Mouse (Mus musculus) intestine, embryonic 14.5 days (tissue): ENCODE data around the gene Mafg. TPM values are rescaled to one million over a fixed set of nuclear protein-coding genes. Genes with fewer than 3 reads are reported as not detected.
A peak's percentile ranks its signal among the peaks of the same experiment; 100 is the strongest.

ENCODE experiments used
- ATAC-seq: fragments of 200-750 bp; cut with Nextera tagmentation; replicated peaks from 2 replicates; pipeline ENCODE4 v1.8.0; 2017; ENCODE audit warnings: low read depth, moderate number of reproducible peaks, moderate TSS enrichment, moderate library complexity; ENCODE audit not compliant: low FRiP score, low TSS enrichment
- DNase-seq: peaks from one replicate; pipeline ENCODE4 v3.0.0-alpha.2; 2018; ENCODE audit warnings: low spot score
- H3K27ac ChIP-seq: fragments of 300-500 bp; sonication (generic); 2 replicates; pipeline ENCODE4 v1.5.1; 2014; ENCODE audit warnings: low read depth, mild to moderate bottlenecking, control low read depth
- H3K27me3 ChIP-seq: fragments of 300-500 bp; sonication (generic); replicated peaks from 2 replicates; pipeline ENCODE4 v1.6.1; 2014; ENCODE audit warnings: low read length, control low read depth; ENCODE audit not compliant: control insufficient read depth, insufficient read depth
- H3K36me3 ChIP-seq: fragments of 300-500 bp; sonication (generic); 2 replicates; pipeline ENCODE4 v1.6.1; 2014; ENCODE audit warnings: low read length, control low read depth; ENCODE audit not compliant: control insufficient read depth, insufficient read depth
- H3K4me1 ChIP-seq: fragments of 300-500 bp; sonication (generic); replicated peaks from 2 replicates; pipeline ENCODE4 v1.6.1; 2014; ENCODE audit warnings: low read length, control low read depth, mixed read lengths; ENCODE audit not compliant: control insufficient read depth, insufficient read depth
- H3K4me2 ChIP-seq: fragments of 300-500 bp; sonication (generic); 2 replicates; pipeline ENCODE4 v1.6.1; 2014; ENCODE audit warnings: low read length
- H3K4me3 ChIP-seq: fragments of 300-500 bp; sonication (generic); 2 replicates; pipeline ENCODE4 v1.5.1; 2014; ENCODE audit warnings: low read depth, low read length, control low read depth, mixed read lengths
- H3K9ac ChIP-seq: fragments of 300-500 bp; sonication (generic); 2 replicates; pipeline ENCODE4 v1.6.1; 2014; ENCODE audit warnings: mild to moderate bottlenecking, low read length
- H3K9me3 ChIP-seq: fragments of 300-500 bp; sonication (generic); 2 replicates; pipeline ENCODE4 v1.6.1; 2016; ENCODE audit warnings: low read length, control low read depth; ENCODE audit not compliant: control insufficient read depth
- WGBS: fragments of 180-500 bp; shearing (Covaris S2); extraction: QIAGEN DNeasy Blood & Tissue Kit; methylation state at CpG from one replicate; pipeline ENCODE4 v1.1.7; 2014; 5-methylcytosine and 5-hydroxymethylcytosine counted together
- microRNA-seq: library from miRNA; unstranded; fragments of <30 nt; microRNA quantifications from one replicate; pipeline ENCODE4, GENCODE M21; 2016
- polyA plus RNA-seq: library from polyadenylated mRNA; unstranded; fragments of >200 nt; fragmentation: Nextera tagmentation; extraction: Ambion mirVana; gene quantifications from 2 replicates; pipeline ENCODE4 v1.2.1, GENCODE M21; 2014

Gene Mafg
- polyA plus RNA-seq, 1 experiment from 2014 or later: 25.0 TPM

DNA sequence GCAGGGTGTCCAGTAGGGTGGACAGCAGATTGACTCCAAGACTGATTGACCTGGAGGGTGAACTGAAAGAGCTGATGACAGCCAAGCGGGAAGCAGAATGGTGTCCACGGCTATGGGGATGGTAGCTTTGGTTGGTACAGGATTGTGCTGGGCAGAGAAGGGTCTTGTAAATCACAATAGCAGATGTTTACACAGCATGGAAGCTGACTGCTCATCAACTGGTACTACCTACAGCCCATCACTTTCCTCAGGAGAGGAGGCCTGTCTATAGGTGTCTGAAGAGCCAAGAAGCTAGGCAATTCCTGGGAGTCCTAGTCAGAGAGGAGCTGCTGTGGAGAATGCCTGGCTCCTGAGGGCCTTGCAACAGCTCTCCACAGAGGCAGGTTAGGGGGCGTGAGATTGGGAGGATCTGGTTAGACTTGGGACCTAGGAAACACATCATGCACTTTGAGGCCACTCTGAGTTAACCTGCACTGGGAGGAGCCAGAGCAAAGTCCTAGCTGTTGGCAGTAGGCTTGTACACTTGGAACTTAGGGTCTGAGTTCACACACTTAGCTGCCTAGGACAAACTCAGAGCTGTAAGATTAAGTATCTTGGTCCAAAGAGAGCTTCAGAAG, 56.9 kb downstream of the Mafg start:
- Histone ChIP-seq H3K27ac (no peak overlapping the region), H3K4me2 (no peak overlapping the region), H3K36me3 (peaks cover 36% of the 10 kb centered on the region), H3K9ac (no peak overlapping the region), H3K4me3 (no peak overlapping the region), H3K27me3 (no peaks in the 10 kb centered on the region), H3K4me1 (peaks cover 22% of the 10 kb centered on the region), H3K9me3 (no peaks in the 10 kb centered on the region)
- DNase-seq (no peak), ATAC-seq (no peak)
- 76% methylated on average over 3 of the region's 3 CpGs for WGBS

DNA sequence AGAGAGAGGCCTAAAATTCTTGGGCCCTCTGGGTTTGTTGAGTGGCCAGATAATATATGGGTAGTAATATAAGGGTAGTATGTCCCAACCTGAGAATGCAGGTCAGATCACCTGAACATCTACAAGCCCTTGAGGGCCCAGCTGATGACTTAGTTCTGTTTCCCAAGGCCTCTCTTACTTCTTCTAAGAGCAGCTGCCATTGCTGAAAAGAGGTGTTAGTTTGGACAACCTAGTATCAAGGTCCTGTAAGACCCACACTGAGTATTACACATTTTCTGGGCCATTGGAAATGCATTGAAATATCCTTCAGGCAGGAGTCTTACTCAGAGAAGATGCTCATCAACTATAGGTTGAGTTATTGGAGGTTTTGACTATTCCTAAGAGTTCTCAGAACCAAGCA, 57.5 kb downstream of the Mafg start:
- Histone ChIP-seq H3K36me3 (peaks cover 41% of the 10 kb centered on the region), H3K4me1 (peaks cover 27% of the 10 kb centered on the region), H3K27ac (no peak overlapping the region), H3K9me3 (no peaks in the 10 kb centered on the region), H3K4me2 (no peak overlapping the region), H3K9ac (no peak overlapping the region), H3K27me3 (no peaks in the 10 kb centered on the region), H3K4me3 (no peak overlapping the region)
- ATAC-seq (no peak), DNase-seq (no peak)

Small RNA genes within 50 kb of the gene (microRNA-seq; reads per million reads assigned to microRNA genes)
- gene Mir6936: 0.85 reads per million, percentile 4 among the genes with 10 or more reads in this experiment

Other genes starting within 250 kb of the Mafg start
- gene Nploc4, start 195.9 kb downstream of the Mafg start, polyA plus RNA-seq: 34.5 and 37.4 TPM in 2 replicates
- gene Tspan10, start 191.0 kb downstream of the Mafg start, polyA plus RNA-seq: not detected in 2 replicates
- not detected in 2 replicates for gene Pde6g, start 180.1 kb downstream of the Mafg start, polyA plus RNA-seq
- 16.5 and 17.5 TPM in 2 replicates for gene Oxld1, start 175.5 kb downstream of the Mafg start, polyA plus RNA-seq
- 30.5 and 31.2 TPM in 2 replicates for gene Ccdc137, start 175.5 kb downstream of the Mafg start, polyA plus RNA-seq
- gene Arl16, start 166.0 kb downstream of the Mafg start, polyA plus RNA-seq: 46.0 and 46.8 TPM in 2 replicates
- 218 and 226 TPM in 2 replicates for gene Mrpl12, start 149.0 kb downstream of the Mafg start, polyA plus RNA-seq
- 74.6 and 83.1 TPM in 2 replicates for gene Slc25a10, start 141.8 kb downstream of the Mafg start, polyA plus RNA-seq
- 0.42 and 0.50 TPM in 2 replicates for gene Gcgr, start 102.9 kb downstream of the Mafg start, polyA plus RNA-seq
- 191 and 209 TPM in 2 replicates for gene Mcrip1, start 83.9 kb downstream of the Mafg start, polyA plus RNA-seq
- gene Ppp1r27, start 82.5 kb downstream of the Mafg start, polyA plus RNA-seq: 0.24 TPM in 1 of 2 replicates, not detected in the other
- gene P4hb, start 60.3 kb downstream of the Mafg start, polyA plus RNA-seq: 746 and 800 TPM in 2 replicates
- gene Arhgdia, start 52.0 kb downstream of the Mafg start, polyA plus RNA-seq: 627 and 633 TPM in 2 replicates
- gene Alyref, start 35.2 kb downstream of the Mafg start, polyA plus RNA-seq: 387 and 448 TPM in 2 replicates
- 244 TPM in 2 replicates for gene Anapc11, start 35.2 kb downstream of the Mafg start, polyA plus RNA-seq
- gene Npb, start 25.1 kb downstream of the Mafg start, polyA plus RNA-seq: 3.5 and 4.4 TPM in 2 replicates
- 157 and 179 TPM in 2 replicates for gene Pcyt2, start 15.7 kb downstream of the Mafg start, polyA plus RNA-seq
- gene Sirt7, start 8.4 kb downstream of the Mafg start, polyA plus RNA-seq: 31.8 and 35.6 TPM in 2 replicates
- 22.4 and 23.2 TPM in 2 replicates for gene Pycr1, start 10.2 kb upstream of the Mafg start, polyA plus RNA-seq
- 0.32 TPM in 1 of 2 replicates, not detected in the other for gene Myadml2, start 14.6 kb upstream of the Mafg start, polyA plus RNA-seq
- 1.1 and 1.3 TPM in 2 replicates for gene Notum, start 27.6 kb upstream of the Mafg start, polyA plus RNA-seq
- gene Aspscr1, start 39.4 kb upstream of the Mafg start, polyA plus RNA-seq: 93.2 and 104 TPM in 2 replicates
- 178 TPM in 2 replicates for gene Cenpx, start 80.1 kb upstream of the Mafg start, polyA plus RNA-seq
- 42.8 and 44.9 TPM in 2 replicates for gene Lrrc45, start 80.3 kb upstream of the Mafg start, polyA plus RNA-seq
- gene Rac3, start 87.9 kb upstream of the Mafg start, polyA plus RNA-seq: 9.4 and 10.2 TPM in 2 replicates
- gene Dcxr, start 93.7 kb upstream of the Mafg start, polyA plus RNA-seq: 25.3 and 25.8 TPM in 2 replicates
- gene Cbr2, start 98.5 kb upstream of the Mafg start, polyA plus RNA-seq: 0.70 TPM in 1 of 2 replicates, not detected in the other
- 7.8 and 9.4 TPM in 2 replicates for gene Hmga1b, start 129.2 kb upstream of the Mafg start, polyA plus RNA-seq
- gene Rfng, start 150.6 kb upstream of the Mafg start, polyA plus RNA-seq: 23.8 and 28.3 TPM in 2 replicates
- 221 and 245 TPM in 2 replicates for gene Gps1, start 150.7 kb upstream of the Mafg start, polyA plus RNA-seq
- 83.0 and 89.8 TPM in 2 replicates for gene Dus1l, start 162.8 kb upstream of the Mafg start, polyA plus RNA-seq
- 106 and 115 TPM in 2 replicates for gene Fasn, start 190.9 kb upstream of the Mafg start, polyA plus RNA-seq